Mouse (Mus musculus): ENCODE measurements around the gene Nfya.
"Not testable (repeated sequence)": the region's sequence is repeated elsewhere in the genome, so short reads cannot be mapped to it uniquely, and the experiment has no call there.

- not testable (repeated sequence) for TF ChIP-seq CTCF (IDR thresholded peaks at IDR 0.05; ENCODE audit: low read depth, low read length); POLR2A (IDR thresholded peaks at IDR 0.05; ENCODE audit: borderline replicate concordance, low read depth, low read length)
Measured at GRCm38 (mm10) chr17:48352976-48353375, 56.7 kb downstream of the Nfya start.

All from bone marrow macrophage, adult 2 months (primary cell).